Mouse (Mus musculus): ENCODE data around the gene Nat10. TPM values are rescaled to one million over a fixed set of nuclear protein-coding genes. Genes with fewer than 3 reads are reported as not detected.
A peak's percentile ranks its signal among the peaks of the same experiment; 100 is the strongest.

The Nat10 gene
- polyA plus RNA-seq, 2 experiments from 2014 or later, result 26.3 to 28.3 TPM

- ATAC-seq, result no peak
Measured at GRCm38 (mm10) chr2:103687888-103688287, 73.2 kb downstream of the Nat10 start.

GRCm38 (mm10) chr2:103687143-103687542 lies 73.9 kb downstream of the Nat10 start:
- no peak for ATAC-seq

GRCm38 (mm10) chr2:103685581-103685980 lies 75.5 kb downstream of the Nat10 start:
- ATAC-seq, result no peak

GRCm38 (mm10) chr2:103684926-103685577 lies 76.0 kb downstream of the Nat10 start:
- ATAC-seq, result no peak

GRCm38 (mm10) chr2:103684431-103684830 lies 76.6 kb downstream of the Nat10 start:
- ATAC-seq, result peak; percentile 9

GRCm38 (mm10) chr2:103682927-103683442 lies 78.1 kb downstream of the Nat10 start:
- peak; percentile 58 for ATAC-seq

GRCm38 (mm10) chr2:103682261-103682722 lies 78.8 kb downstream of the Nat10 start:
- ATAC-seq, result peak; percentile 67

- no peak for ATAC-seq
Measured at GRCm38 (mm10) chr2:103681149-103681548, 79.9 kb downstream of the Nat10 start.

- no peak for ATAC-seq
Measured at GRCm38 (mm10) chr2:103680364-103681110, 80.5 kb downstream of the Nat10 start.

GRCm38 (mm10) chr2:103678433-103678832 lies 82.6 kb downstream of the Nat10 start:
- ATAC-seq, result no peak

GRCm38 (mm10) chr2:103677614-103678369 lies 83.3 kb downstream of the Nat10 start:
- no peak for ATAC-seq

GRCm38 (mm10) chr2:103676808-103677207 lies 84.3 kb downstream of the Nat10 start:
- ATAC-seq, result no peak

GRCm38 (mm10) chr2:103675391-103675790 lies 85.7 kb downstream of the Nat10 start:
- ATAC-seq, result no peak

GRCm38 (mm10) chr2:103673609-103674008 lies 87.5 kb downstream of the Nat10 start:
- ATAC-seq, result no peak

- peak; percentile 47 for ATAC-seq
Measured at GRCm38 (mm10) chr2:103672573-103673119, 88.4 kb downstream of the Nat10 start.

Other genes starting within 250 kb of the Nat10 start
- 10 to 100 TPM in 1 of 2 experiments, 1 to 10 TPM in 1; 9.0 to 10.9 TPM for gene Abtb2, start 195.0 kb downstream of the Nat10 start, polyA plus RNA-seq (2017; shearing (Covaris generic))
- gene Caprin1, start 36.4 kb upstream of the Nat10 start, polyA plus RNA-seq (2017; shearing (Covaris generic)), result 100 to 1,000 TPM; 110 to 112 TPM
- gene Lmo2, start 196.7 kb upstream of the Nat10 start, polyA plus RNA-seq (2017; shearing (Covaris generic)), result 1 to 10 TPM in 1 of 2 experiments, under 1 TPM in 1; 0.21 to 1.6 TPM